Mouse (Mus musculus): Measurements from ENCODE around the gene Paqr7. TPM values are rescaled to one million over a fixed set of nuclear protein-coding genes. Genes with fewer than 3 reads are reported as not detected.
"Not testable (repeated sequence)": the region's sequence is repeated elsewhere in the genome, so short reads cannot be mapped to it uniquely, and the experiment has no call there.

Paqr7 gene
- total RNA-seq, 2 experiments from 2014 or later = 22.2 to 30.2 TPM

GRCm38 (mm10) chr4:134469985-134470384 lies 26.5 kb upstream of the Paqr7 start:
- no peak for DNase-seq (ENCODE audit: low spot score in 2 of 2)

GRCm38 (mm10) chr4:134471469-134471868 lies 25.0 kb upstream of the Paqr7 start:
- no peak for DNase-seq (ENCODE audit: low spot score in 2 of 2)

- no peak for DNase-seq (ENCODE audit: low spot score in 2 of 2)
These were observed 22.7 kb upstream of the Paqr7 start for GRCm38 (mm10) chr4:134473764-134474163.

GRCm38 (mm10) chr4:134474240-134474639 lies 22.3 kb upstream of the Paqr7 start:
- no peak for DNase-seq (ENCODE audit: low spot score in 2 of 2)

GRCm38 (mm10) chr4:134476899-134477298 lies 19.6 kb upstream of the Paqr7 start:
- no peak for DNase-seq (ENCODE audit: low spot score in 2 of 2)

- peak; percentile 95 to 97 for DNase-seq (ENCODE audit: low spot score in 2 of 2)
These were observed 18.5 kb upstream of the Paqr7 start for GRCm38 (mm10) chr4:134478031-134478430.

- no peak for DNase-seq (ENCODE audit: low spot score in 2 of 2)
These were observed 16.7 kb upstream of the Paqr7 start for GRCm38 (mm10) chr4:134479839-134480238.

- peak; percentile 72 to 78 for DNase-seq (ENCODE audit: low spot score in 2 of 2)
These were observed 15.6 kb upstream of the Paqr7 start for GRCm38 (mm10) chr4:134480864-134481263.

- no peak for DNase-seq (ENCODE audit: low spot score in 2 of 2)
These were observed 15.2 kb upstream of the Paqr7 start for GRCm38 (mm10) chr4:134481270-134481669.

GRCm38 (mm10) chr4:134482442-134482841 lies 14.1 kb upstream of the Paqr7 start:
- DNase-seq (ENCODE audit: low spot score in 2 of 2) = no peak

- no peak for DNase-seq (ENCODE audit: low spot score in 2 of 2)
These were observed 13.3 kb upstream of the Paqr7 start for GRCm38 (mm10) chr4:134483078-134483688.

- DNase-seq (ENCODE audit: low spot score in 2 of 2) = no peak
These were observed 12.8 kb upstream of the Paqr7 start for GRCm38 (mm10) chr4:134483696-134484095.

GRCm38 (mm10) chr4:134484231-134484630 lies 12.3 kb upstream of the Paqr7 start:
- DNase-seq (ENCODE audit: low spot score in 2 of 2) = no peak

GRCm38 (mm10) chr4:134485151-134485900 lies 11.2 kb upstream of the Paqr7 start:
- DNase-seq (ENCODE audit: low spot score in 2 of 2) = no peak

- no peak for DNase-seq (ENCODE audit: low spot score in 2 of 2)
These were observed 8.3 kb upstream of the Paqr7 start for GRCm38 (mm10) chr4:134488211-134488610.

GRCm38 (mm10) chr4:134489986-134490665 lies 6.4 kb upstream of the Paqr7 start:
- DNase-seq (ENCODE audit: low spot score in 2 of 2) = no peak

- DNase-seq (ENCODE audit: low spot score in 2 of 2) = no peak
These were observed 4.8 kb upstream of the Paqr7 start for GRCm38 (mm10) chr4:134491716-134492115.

GRCm38 (mm10) chr4:134494161-134494560 lies 2.3 kb upstream of the Paqr7 start:
- DNase-seq (ENCODE audit: low spot score in 2 of 2) = not testable (repeated sequence)

- no peak for DNase-seq (ENCODE audit: low spot score in 2 of 2)
These were observed 1.5 kb upstream of the Paqr7 start for GRCm38 (mm10) chr4:134494780-134495545.

- DNase-seq (ENCODE audit: low spot score in 2 of 2) = no peak
These were observed 962 bp upstream of the Paqr7 start for GRCm38 (mm10) chr4:134495546-134495923.

- no peak for DNase-seq (ENCODE audit: low spot score in 2 of 2)
These were observed 726 bp downstream of the Paqr7 start for GRCm38 (mm10) chr4:134497223-134497622.

Data from adrenal gland, adult 18-20 months (tissue).